Mouse (Mus musculus) liver, embryonic 11.5 days (tissue): ENCODE results near the gene Fkrp. TPM values are rescaled to one million over a fixed set of nuclear protein-coding genes. Genes with fewer than 3 reads are reported as not detected.

Experiments used
- ATAC-seq: fragments of 200-750 bp; cut with Nextera tagmentation; replicated peaks from 2 replicates; pipeline ENCODE4 v1.8.0; 2017; ENCODE audit warnings: moderate number of reproducible peaks, mild to moderate bottlenecking, moderate TSS enrichment, moderate library complexity; ENCODE audit not compliant: low FRiP score
- DNase-seq: peaks from one replicate; pipeline ENCODE4 v3.0.0-alpha.2; 2017; ENCODE audit warnings: low spot score
- H3K27ac ChIP-seq: fragments of 300-500 bp; sonication (generic); 2 replicates; pipeline ENCODE4 v1.5.1; 2014; ENCODE audit warnings: mild to moderate bottlenecking, low read depth, low read length, control low read depth
- H3K27me3 ChIP-seq: fragments of 300-500 bp; sonication (generic); replicated peaks from 2 replicates; pipeline ENCODE4 v1.6.1; 2014; ENCODE audit warnings: low read length, mixed read lengths; ENCODE audit not compliant: control insufficient read depth, insufficient read depth
- H3K36me3 ChIP-seq: fragments of 300-500 bp; sonication (generic); 2 replicates; pipeline ENCODE4 v1.6.1; 2014; ENCODE audit warnings: mild to moderate bottlenecking, low read length, moderate library complexity, mixed read lengths; ENCODE audit not compliant: control insufficient read depth, insufficient read depth
- H3K4me1 ChIP-seq: fragments of 300-500 bp; sonication (generic); replicated peaks from 2 replicates; pipeline ENCODE4 v1.6.1; 2014; ENCODE audit warnings: low read length, mixed read lengths; ENCODE audit not compliant: control insufficient read depth, insufficient read depth
- H3K4me2 ChIP-seq: fragments of 300-500 bp; sonication (generic); 2 replicates; pipeline ENCODE4 v1.6.1; 2014; ENCODE audit warnings: mild to moderate bottlenecking, control low read depth, moderate library complexity
- H3K4me3 ChIP-seq: fragments of 300-500 bp; sonication (generic); 2 replicates; pipeline ENCODE4 v1.5.1; 2014; ENCODE audit warnings: low read depth, low read length, control low read depth
- H3K9ac ChIP-seq: fragments of 300-500 bp; sonication (generic); 2 replicates; pipeline ENCODE4 v1.6.1; 2014; ENCODE audit warnings: low read depth, low read length, control low read depth
- H3K9me3 ChIP-seq: fragments of 300-500 bp; sonication (generic); 2 replicates; pipeline ENCODE4 v1.6.1; 2016; ENCODE audit warnings: low read length, inconsistent platforms, mixed read lengths; ENCODE audit not compliant: control insufficient read depth
- WGBS: fragments of 180-500 bp; shearing (Covaris S2); extraction: QIAGEN DNeasy Blood & Tissue Kit; methylation state at CpG from one replicate; pipeline ENCODE4 v1.1.7; 2014; 5-methylcytosine and 5-hydroxymethylcytosine counted together
- polyA plus RNA-seq: library from polyadenylated mRNA; unstranded; fragments of >200 nt; fragmentation: Nextera tagmentation; extraction: Ambion mirVana; gene quantifications from 2 replicates; pipeline ENCODE4 v1.2.1, GENCODE M21; 2014

The Fkrp gene
- polyA plus RNA-seq, 1 experiment from 2014 or later = 22.9 TPM

DNA sequence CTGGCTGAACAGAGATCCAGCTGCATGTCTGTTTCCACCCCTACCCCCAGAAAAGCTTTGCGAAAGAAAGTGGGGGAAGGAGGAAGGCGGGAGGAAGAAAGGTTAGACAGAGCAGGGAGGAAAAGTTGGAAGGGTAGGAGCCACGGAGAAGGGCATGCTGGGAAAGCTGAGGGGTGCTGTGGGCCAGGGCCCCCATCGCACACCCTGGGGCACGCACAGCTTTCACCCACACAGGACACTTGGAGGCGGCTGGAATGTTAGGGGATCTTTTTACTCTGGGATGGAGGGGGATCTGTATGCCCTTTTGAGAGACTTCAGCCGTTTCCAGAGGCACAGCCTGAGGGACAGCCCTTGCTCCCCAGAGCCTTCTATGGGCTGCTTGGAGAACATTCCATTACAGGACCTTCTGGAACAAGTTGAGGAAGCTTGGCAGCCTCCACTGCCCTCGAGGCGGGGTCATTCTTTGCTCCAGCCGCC lies 55.5 kb downstream of the Fkrp start:
- no peak overlapping the region for H3K9ac ChIP-seq
- no peaks in the 10 kb centered on the region for H3K9me3 ChIP-seq
- no peak overlapping the region for H3K27ac ChIP-seq
- ATAC-seq (no peak), DNase-seq (no peak)
- H3K27me3 ChIP-seq = no peaks in the 10 kb centered on the region
- 56% methylated on average over 10 of the region's 10 CpGs for WGBS
- H3K4me1 ChIP-seq = no peaks in the 10 kb centered on the region
- no peak overlapping the region for H3K4me2 ChIP-seq
- H3K4me3 ChIP-seq = no peak overlapping the region
- no peaks in the 10 kb centered on the region for H3K36me3 ChIP-seq

DNA sequence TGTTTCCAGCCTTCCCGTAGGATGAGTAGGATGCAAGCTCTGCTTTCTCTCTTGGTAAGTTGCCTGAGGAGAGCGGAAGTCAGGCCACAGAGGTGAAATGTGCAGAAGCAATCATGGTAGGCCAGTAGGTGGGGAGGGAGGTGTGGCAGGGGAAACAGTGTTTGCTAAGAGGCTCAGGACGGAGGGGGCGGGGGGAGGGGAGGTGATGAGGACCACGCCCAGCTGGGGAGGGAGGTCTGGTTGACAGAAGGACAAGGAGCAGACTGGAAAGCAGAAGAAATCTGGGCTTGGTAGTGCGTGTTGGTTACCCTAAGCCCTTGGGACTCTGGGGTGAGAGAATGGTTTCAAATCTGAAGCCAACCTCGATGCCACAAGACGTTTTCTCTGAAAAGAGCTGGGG lies 56.2 kb downstream of the Fkrp start:
- DNase-seq (no peak), ATAC-seq (no peak)
- Histone ChIP-seq H3K4me3 (no peak overlapping the region), H3K4me1 (peaks cover 3% of the 10 kb centered on the region), H3K27me3 (no peaks in the 10 kb centered on the region), H3K9ac (no peak overlapping the region), H3K9me3 (no peaks in the 10 kb centered on the region), H3K4me2 (no peak overlapping the region), H3K27ac (no peak overlapping the region), H3K36me3 (no peaks in the 10 kb centered on the region)
- 24% methylated on average over 8 of the region's 8 CpGs for WGBS

Other genes starting within 250 kb of the Fkrp start
- 9.1 and 11.5 TPM in 2 replicates for gene Arhgap35, start 201.7 kb downstream of the Fkrp start, polyA plus RNA-seq
- gene Ceacam15, start 141.0 kb downstream of the Fkrp start, polyA plus RNA-seq = not detected in 2 replicates
- gene Ceacam9, start 94.8 kb downstream of the Fkrp start, polyA plus RNA-seq = not detected in 2 replicates
- gene Ap2s1, start 78.3 kb downstream of the Fkrp start, polyA plus RNA-seq = 289 and 300 TPM in 2 replicates
- gene Slc1a5, start 35.4 kb downstream of the Fkrp start, polyA plus RNA-seq = 58.4 and 67.9 TPM in 2 replicates
- 74.8 and 80.9 TPM in 2 replicates for gene Strn4, start 843 bp downstream of the Fkrp start, polyA plus RNA-seq
- gene Prkd2, start 26.2 kb upstream of the Fkrp start, polyA plus RNA-seq = 7.6 and 8.4 TPM in 2 replicates
- gene Dact3, start 58.6 kb upstream of the Fkrp start, polyA plus RNA-seq = 2.5 and 2.6 TPM in 2 replicates
- 1.8 and 3.3 TPM in 2 replicates for gene Gng8, start 75.1 kb upstream of the Fkrp start, polyA plus RNA-seq
- 1.2 and 1.3 TPM in 2 replicates for gene Ptgir, start 89.8 kb upstream of the Fkrp start, polyA plus RNA-seq
- 147 and 169 TPM in 2 replicates for gene Calm3, start 107.4 kb upstream of the Fkrp start, polyA plus RNA-seq
- gene Pnmal2, start 128.0 kb upstream of the Fkrp start, polyA plus RNA-seq = 0.58 and 0.80 TPM in 2 replicates
- 0.18 and 0.52 TPM in 2 replicates for gene Pnmal1, start 142.9 kb upstream of the Fkrp start, polyA plus RNA-seq
- 0.15 and 0.16 TPM in 2 replicates for gene Gm42372, start 166.4 kb upstream of the Fkrp start, polyA plus RNA-seq
- 13.2 and 13.5 TPM in 2 replicates for gene Ccdc8, start 176.0 kb upstream of the Fkrp start, polyA plus RNA-seq
- gene Ppp5c, start 211.2 kb upstream of the Fkrp start, polyA plus RNA-seq = 124 and 128 TPM in 2 replicates
- 28.3 and 32.1 TPM in 2 replicates for gene Hif3a, start 245.7 kb upstream of the Fkrp start, polyA plus RNA-seq